Mouse (Mus musculus) hindbrain, postnatal 0 days (tissue): ENCODE measurements around the gene BC030867. TPM values are rescaled to one million over a fixed set of nuclear protein-coding genes. Genes with fewer than 3 reads are reported as not detected.

Experiments
- ATAC-seq: fragments of 200-750 bp; cut with Nextera tagmentation; 2 replicates; pipeline ENCODE4 v1.8.0; 2017; ENCODE audit warnings: mild to moderate bottlenecking, moderate TSS enrichment, moderate library complexity
- DNase-seq: peaks from one replicate; pipeline ENCODE4 v3.0.0-alpha.2; 2015; ENCODE audit warnings: low spot score
- H3K27ac ChIP-seq: fragments of 300-500 bp; sonication (generic); 2 replicates; pipeline ENCODE4 v1.5.1; 2014; ENCODE audit warnings: mild to moderate bottlenecking
- H3K27me3 ChIP-seq: fragments of 300-500 bp; sonication (generic); 2 replicates; pipeline ENCODE4 v1.6.1; 2014; ENCODE audit warnings: low read length, mixed read lengths; ENCODE audit not compliant: insufficient read depth
- H3K36me3 ChIP-seq: fragments of 300-500 bp; sonication (generic); 2 replicates; pipeline ENCODE4 v1.6.1; 2014; ENCODE audit warnings: low read length, mixed read lengths; ENCODE audit not compliant: insufficient read depth
- H3K4me1 ChIP-seq: fragments of 300-500 bp; sonication (generic); 2 replicates; pipeline ENCODE4 v1.6.1; 2014; ENCODE audit warnings: antibody characterized with exemption, low read length, mixed read lengths; ENCODE audit not compliant: insufficient read depth
- H3K4me2 ChIP-seq: fragments of 300-500 bp; sonication (generic); 2 replicates; pipeline ENCODE4 v1.6.1; 2014; ENCODE audit warnings: low read depth, mild to moderate bottlenecking, low read length, moderate library complexity, mixed read lengths
- H3K4me3 ChIP-seq: fragments of 300-500 bp; sonication (generic); 2 replicates; pipeline ENCODE4 v1.5.1; 2014; ENCODE audit warnings: low read length
- H3K9ac ChIP-seq: fragments of 300-500 bp; sonication (generic); replicated peaks from 2 replicates; pipeline ENCODE4 v1.6.1; 2014; ENCODE audit warnings: mild to moderate bottlenecking, low read length, moderate library complexity, mixed read lengths
- H3K9me3 ChIP-seq: fragments of 300-500 bp; sonication (generic); 2 replicates; pipeline ENCODE4 v1.6.1; 2016; ENCODE audit warnings: low read length, mixed read lengths
- CTCF ChIP-seq: IDR thresholded peaks from 2 replicates; pipeline ENCODE4 v1.5.1; 2016; ENCODE audit warnings: antibody characterized with exemption, control low read depth, low read depth
- WGBS: fragments of 180-500 bp; shearing (Covaris S2); extraction: QIAGEN DNeasy Blood & Tissue Kit; methylation state at CpG from one replicate; pipeline ENCODE4 v1.1.7; 2014; 5-methylcytosine and 5-hydroxymethylcytosine counted together
- polyA plus RNA-seq: library from polyadenylated mRNA; unstranded; fragments of >200 nt; fragmentation: Nextera tagmentation; extraction: Ambion mirVana; gene quantifications from 2 replicates; pipeline ENCODE4 v1.2.1, GENCODE M21; 2015
- total RNA-seq: library from RNA; depleted of rRNA; stranded (reverse); fragments of >200 nt; gene quantifications from 2 replicates; pipeline ENCODE4 v1.2.3, GENCODE M21; 2014

BC030867 gene
- total and polyA plus RNA-seq, 2 experiments from 2014 or later = 2.3 to 2.4 TPM

DNA sequence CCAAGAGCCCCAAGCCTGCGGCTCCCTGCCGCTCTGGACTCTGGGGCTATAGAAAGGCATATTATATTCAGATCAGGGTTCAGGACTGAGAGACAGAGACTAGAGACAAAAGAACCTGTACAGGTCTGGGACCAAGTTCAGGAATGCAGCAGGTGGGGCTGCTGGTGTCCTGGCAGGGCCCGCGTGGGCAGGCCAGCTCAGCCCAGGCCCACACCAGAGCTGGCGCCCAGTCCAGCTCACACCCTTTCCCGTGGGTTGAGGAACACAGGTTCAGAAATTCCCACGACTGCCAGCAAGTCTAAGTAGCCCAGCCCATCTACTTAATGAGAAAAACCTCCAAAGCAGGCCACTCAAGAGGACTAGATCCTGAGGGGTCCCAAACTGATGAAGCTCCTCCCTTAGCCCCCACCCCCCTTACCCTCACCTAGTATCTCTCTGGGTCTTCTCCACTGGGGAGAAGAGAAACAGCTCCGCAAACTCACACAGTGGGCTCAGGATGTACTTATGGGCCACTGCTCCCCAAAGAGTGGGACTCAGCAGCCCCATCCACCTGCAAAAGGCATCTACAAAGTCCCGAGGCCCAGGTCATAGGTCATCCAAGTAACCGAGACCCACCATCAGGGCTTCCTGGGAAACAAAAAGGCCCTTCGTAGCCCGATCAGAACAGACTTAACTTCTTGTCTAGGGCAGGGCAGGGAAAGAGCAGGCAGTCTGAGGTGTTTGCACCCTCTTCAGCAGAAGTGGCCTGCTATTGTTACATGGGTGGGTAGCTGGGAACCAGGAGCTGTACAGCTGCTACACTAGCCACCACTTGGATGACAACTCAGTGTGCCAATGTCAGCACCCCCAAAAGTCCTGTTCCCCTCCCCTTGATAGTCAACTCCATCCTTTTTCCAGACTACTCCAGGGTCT is 22.4 kb upstream of the BC030867 start:
- Histone ChIP-seq H3K4me3 (no peak overlapping the region), H3K27me3 (no peaks in the 10 kb centered on the region), H3K9ac (no peak overlapping the region), H3K4me1 (peaks cover 42% of the 10 kb centered on the region), H3K36me3 (0 out of 2 replicates have a peak, but pooled peaks cover 4% of the 10 kb centered on the region), H3K9me3 (no peaks in the 10 kb centered on the region), H3K4me2 (peak overlapping the region; percentile 78), H3K27ac (no peak overlapping the region)
- TF ChIP-seq CTCF = no peak
- no peak for ATAC-seq
- no peak for DNase-seq
- WGBS = 52% methylated on average over 12 of the region's 12 CpGs

DNA sequence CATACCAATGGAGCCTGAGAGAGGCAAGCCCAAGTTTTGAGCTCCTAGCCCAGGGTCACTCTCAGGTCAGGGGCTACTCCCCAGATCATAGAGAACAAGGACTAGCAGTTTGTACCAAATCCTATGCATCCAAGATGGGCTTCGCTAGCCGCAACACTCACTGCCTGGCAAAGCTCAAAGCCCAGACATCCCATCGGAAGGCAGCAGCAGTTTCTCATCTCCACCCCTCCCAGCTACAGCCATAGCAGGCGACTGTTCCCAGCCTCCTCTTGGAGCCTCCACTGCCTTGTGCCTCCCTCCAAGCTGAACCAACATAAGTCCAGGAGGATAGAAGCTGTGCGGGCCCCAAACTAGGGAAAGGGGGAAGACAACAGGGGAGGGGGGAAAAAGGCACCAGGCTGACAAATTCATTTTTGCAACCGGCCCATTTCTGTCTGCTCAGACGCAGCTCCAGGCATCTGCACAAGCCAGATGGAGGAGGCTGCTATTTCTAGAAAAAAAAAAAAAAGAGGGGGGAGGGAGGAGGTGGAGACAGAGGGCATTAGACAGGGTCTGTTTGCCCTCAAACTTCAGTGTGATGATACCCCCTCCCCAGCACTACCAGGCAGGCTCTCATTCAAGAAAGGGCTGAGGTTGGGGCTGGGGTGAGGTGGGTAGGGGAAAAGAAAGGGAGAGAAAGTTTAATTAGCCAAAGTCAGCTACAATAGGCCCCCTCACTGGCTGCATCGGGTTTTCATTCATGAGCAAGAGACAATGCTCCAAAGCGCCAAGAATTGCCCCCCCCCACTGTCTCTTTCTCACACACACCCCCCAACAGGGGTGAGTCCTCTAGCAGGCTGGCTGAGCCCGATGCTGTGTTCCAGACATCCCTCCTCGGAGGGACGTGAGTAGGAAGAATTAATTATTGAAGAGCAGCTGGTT is 21.2 kb upstream of the BC030867 start:
- Histone ChIP-seq H3K4me2 (peak overlapping the region; percentile 78), H3K9me3 (no peaks in the 10 kb centered on the region), H3K36me3 (0 out of 2 replicates have a peak, but pooled peaks cover 4% of the 10 kb centered on the region), H3K4me1 (peaks cover 42% of the 10 kb centered on the region), H3K9ac (peak overlapping the region; percentile 95), H3K4me3 (peak overlapping the region; percentile 79), H3K27me3 (no peaks in the 10 kb centered on the region), H3K27ac (no peak overlapping the region)
- 7% methylated on average over 12 of the region's 12 CpGs for WGBS
- ATAC-seq = peak; percentile 22; the same call in 1 of the 2 replicates
- DNase-seq = peak; percentile 57
- TF ChIP-seq CTCF = no peak

DNA sequence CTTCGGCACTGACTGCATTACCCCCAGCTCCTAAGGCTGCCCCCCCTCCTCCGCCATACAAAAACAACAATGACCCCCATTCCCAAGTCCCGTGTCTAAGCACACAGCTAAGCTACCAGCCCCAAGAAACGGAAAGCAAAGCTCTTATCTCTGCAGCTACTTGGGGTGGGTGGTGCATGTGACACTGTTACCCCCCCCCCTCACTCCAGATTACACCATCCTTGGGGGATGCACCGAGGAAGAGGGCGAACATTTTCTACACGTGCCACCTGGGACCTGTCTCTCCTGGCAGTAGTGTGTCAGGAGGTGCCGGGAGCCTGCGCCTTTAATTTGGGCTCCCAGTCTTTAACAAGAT is 20.5 kb upstream of the BC030867 start:
- ATAC-seq = no peak

DNA sequence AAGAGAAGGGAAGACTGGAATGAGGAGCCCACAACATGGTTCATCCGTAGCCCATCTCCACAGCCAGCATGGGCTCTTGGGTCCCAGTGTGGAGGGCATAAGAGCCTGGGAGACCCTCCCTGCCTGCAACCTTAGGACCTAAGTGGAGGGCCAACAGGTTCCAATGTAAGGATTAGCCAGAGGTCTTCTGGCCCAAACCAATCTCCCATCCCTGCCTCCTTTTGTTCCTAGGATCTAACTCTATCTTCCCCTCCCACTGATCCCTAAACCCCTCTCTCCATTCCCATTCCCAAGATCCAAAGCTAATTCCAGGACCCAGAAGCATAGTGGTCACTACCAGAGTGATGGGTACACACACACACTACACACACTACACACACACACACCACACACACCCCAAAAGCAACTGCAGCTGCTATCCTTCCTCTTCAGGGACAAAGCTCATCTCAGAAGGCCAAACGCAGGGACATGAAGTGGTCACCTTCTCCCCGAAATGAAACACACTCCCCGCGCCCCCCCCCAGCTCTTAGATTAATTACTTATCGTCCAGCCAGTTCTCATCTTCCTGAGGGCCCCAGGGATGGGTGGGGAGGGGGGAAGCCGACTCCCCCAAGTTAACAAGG is 19.9 kb upstream of the BC030867 start:
- ATAC-seq (no peak), DNase-seq (no peak)
- WGBS = 7% methylated on average over 7 of the region's 7 CpGs
- Histone ChIP-seq H3K36me3 (no peaks in the 10 kb centered on the region), H3K4me1 (peaks cover 42% of the 10 kb centered on the region), H3K27me3 (no peaks in the 10 kb centered on the region), H3K27ac (peak overlapping the region; percentile 89), H3K9ac (peak overlapping the region; percentile 95), H3K4me2 (peak overlapping the region; percentile 78), H3K4me3 (peak overlapping the region; percentile 79), H3K9me3 (no peaks in the 10 kb centered on the region)
- no peak for TF ChIP-seq CTCF

More for the DNA sequence above, 20.5 kb upstream of the BC030867 start:
- Histone ChIP-seq H3K36me3 (no peaks in the 10 kb centered on the region), H3K27ac (peak overlapping the region; percentile 54; the same call in 1 of the 2 replicates), H3K9me3 (no peaks in the 10 kb centered on the region), H3K27me3 (no peaks in the 10 kb centered on the region), H3K4me1 (peaks cover 42% of the 10 kb centered on the region), H3K4me2 (peak overlapping the region; percentile 78), H3K4me3 (peak overlapping the region; percentile 79), H3K9ac (peak overlapping the region; percentile 95)
- 8% methylated on average over 9 of the region's 9 CpGs for WGBS
- TF ChIP-seq CTCF = no peak
- DNase-seq = no peak

DNA sequence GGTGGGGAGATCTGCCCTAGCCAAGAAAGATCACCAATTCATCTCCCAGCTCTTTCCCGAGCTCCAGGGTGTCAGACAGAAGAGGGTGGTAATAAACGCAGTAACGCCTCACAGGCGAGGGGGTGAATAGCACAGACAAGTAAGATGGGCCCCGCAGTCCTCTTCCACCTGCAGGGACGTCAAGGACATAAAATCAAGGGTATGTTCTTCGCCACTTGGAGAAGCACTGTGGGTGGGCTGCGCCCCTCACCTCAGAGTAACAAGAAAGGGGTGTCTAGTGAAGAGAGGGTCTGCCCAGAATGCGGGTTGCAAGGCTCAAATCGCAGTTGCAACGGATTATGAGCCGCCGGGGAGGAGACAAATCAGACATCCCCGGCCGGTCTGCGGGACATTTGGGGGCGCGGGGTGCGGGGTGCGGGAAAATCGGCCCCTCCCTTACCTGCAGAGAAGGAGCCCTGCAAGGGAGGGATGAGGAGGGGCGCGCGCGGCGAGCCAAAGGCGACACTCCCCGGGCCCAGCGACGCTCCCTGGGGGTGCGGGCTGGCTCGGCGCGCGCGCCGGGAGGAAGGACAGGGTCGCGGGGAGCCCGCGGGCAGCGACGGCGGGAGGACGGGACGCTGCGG is 19.2 kb upstream of the BC030867 start:
- DNase-seq = peak; percentile 57
- Histone ChIP-seq H3K4me1 (peaks cover 40% of the 10 kb centered on the region), H3K4me3 (peak overlapping the region; percentile 79), H3K27ac (peak overlapping the region; percentile 89), H3K4me2 (peak overlapping the region; percentile 78), H3K27me3 (no peaks in the 10 kb centered on the region), H3K9ac (peak overlapping the region; percentile 95), H3K36me3 (no peaks in the 10 kb centered on the region), H3K9me3 (no peaks in the 10 kb centered on the region)
- no peak; the same call in 1 of the 2 replicates for TF ChIP-seq CTCF
- peak; percentile 46 for ATAC-seq
- 2% methylated on average over 39 of the region's 47 CpGs for WGBS
